Mouse (Mus musculus): ENCODE data around the gene Nup210. TPM values are rescaled to one million over a fixed set of nuclear protein-coding genes. Genes with fewer than 3 reads are reported as not detected.
A peak's percentile ranks its signal among the peaks of the same experiment; 100 is the strongest.
"Not testable (repeated sequence)": the region's sequence is repeated elsewhere in the genome, so short reads cannot be mapped to it uniquely, and the experiment has no call there.

The Nup210 gene
- total RNA-seq, 2 experiments from 2014 or later: 17.8 to 23.4 TPM

DNA sequence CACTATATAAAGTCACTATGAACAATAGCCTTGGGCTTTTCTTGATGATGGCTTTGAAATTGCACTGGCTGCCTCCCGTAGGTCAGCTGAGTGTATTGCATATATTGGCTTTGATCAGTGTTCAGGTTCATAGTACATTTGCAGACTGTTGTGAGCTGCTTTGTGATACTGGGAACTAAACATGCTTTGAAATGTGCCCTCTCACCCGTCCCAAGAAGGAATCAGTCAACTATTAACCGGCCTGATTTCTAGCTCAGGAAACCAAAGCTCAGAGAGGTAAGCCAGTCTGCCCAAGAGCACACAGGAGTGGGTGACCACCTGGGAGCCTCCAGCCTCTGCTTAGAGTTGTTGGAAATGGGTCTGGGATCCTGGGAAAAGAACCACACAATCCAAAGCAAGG, 28.4 kb upstream of the Nup210 start:
- no peak for DNase-seq (ENCODE audit: extremely low spot score in 1 of 2, low spot score in 1 of 2)

DNA sequence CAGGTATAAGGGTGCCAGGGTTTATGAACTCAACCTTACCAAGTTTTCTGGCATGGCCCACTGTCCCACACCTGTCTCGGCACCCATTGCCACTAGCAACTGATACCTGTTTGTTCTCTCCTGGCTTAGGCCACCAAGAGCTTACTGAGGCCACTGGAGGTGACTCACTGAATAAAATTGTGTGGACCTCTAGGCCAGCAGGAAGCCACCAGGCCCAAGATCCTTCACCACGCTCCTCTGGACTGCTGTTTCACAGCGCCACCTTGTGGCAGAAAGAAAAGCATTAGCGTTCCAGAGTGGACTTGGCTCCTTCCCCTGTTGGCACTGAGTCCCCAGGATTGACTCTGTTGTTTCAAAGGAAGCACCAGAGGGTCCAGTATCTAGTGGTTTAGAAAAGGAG, 23.2 kb upstream of the Nup210 start:
- DNase-seq (ENCODE audit: extremely low spot score in 1 of 2, low spot score in 1 of 2): peak; percentile 51 to 78

DNA sequence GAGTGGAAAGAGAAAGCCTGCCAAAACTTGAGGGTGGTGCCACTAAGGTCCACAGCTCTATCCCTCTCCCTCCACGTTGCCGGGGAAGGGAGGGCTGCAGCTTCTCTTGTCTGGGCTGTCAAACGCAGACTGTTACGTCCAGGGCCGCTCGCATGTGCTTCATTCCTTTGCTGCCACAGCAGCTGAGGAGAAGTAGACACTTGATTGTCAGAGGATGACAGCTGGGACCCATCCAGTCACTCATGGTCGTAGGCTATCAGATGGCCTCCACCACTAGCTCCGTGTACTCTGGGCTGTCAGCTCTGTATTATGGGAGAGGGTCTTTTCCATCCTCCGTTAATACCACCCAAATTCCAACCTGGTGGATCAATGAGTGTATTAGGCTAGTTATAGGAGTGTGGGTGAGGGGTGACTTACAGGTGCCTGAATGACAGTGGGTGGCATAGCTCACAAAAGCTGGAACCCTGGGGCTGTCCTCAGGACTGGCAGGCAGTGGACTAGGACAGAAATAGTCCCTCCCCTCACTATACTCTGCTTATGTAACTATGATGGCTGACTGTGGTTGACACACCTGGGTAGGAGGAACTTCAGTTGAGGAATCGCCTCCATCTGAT, 20.8 kb upstream of the Nup210 start:
- DNase-seq (ENCODE audit: extremely low spot score in 1 of 2, low spot score in 1 of 2): no peak

DNA sequence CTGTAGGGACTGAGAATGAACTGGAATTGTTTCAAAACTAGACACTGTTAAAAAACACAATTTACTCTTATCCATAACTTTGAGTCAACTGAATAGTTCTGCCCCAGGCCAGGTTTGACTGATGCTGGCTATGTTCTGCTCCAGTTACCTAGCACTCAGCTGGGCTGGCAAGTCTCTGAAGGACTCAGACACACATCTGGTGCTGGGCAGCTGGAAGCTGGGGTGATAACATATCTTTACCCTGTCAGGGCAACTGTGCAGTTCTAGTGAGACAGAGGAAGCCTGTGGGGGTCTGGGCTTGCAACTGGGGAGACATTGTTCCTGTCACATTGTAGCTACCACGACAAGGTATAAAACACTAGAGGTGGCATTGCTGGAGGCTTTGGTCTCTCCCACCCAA, 14.2 kb upstream of the Nup210 start:
- DNase-seq (ENCODE audit: extremely low spot score in 1 of 2, low spot score in 1 of 2): no peak

DNA sequence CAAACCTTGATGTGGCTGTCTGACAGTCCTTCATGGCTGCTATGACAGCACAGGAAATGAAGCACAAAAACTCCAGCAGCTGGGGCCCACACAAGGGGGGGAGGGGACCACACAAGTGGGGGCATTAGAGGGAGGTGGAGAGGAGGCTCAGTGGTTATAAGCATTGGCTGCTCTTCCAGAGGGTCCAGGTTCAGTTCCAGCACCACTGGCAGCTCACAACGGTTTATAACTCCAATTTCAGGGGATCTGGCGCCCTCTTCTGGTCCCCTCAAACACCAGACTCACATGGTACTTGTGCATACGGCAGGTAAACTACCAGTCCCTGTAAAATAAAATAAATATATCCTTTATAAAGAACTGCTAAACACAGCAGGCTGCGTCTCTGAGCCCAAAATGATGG, 12.4 kb upstream of the Nup210 start:
- no peak for DNase-seq (ENCODE audit: extremely low spot score in 1 of 2, low spot score in 1 of 2)

DNA sequence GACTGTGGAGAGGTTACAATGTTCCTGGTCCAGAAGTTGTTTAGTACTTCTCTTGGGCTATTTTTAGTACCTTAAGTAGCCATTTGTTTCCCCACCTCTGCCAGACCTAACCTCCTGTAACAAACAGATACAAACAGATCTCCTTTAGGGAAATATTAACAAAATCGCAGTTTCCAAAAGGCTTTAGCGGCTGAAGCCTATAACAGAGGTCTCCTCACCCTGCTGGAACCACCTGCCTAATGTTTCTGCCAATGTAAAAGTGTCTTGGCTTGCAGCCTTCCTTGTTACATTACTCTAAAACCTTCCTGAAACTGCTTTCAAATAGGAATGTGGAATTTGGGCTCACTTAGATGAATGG, 8.6 kb upstream of the Nup210 start:
- DNase-seq (ENCODE audit: extremely low spot score in 1 of 2, low spot score in 1 of 2): no peak

DNA sequence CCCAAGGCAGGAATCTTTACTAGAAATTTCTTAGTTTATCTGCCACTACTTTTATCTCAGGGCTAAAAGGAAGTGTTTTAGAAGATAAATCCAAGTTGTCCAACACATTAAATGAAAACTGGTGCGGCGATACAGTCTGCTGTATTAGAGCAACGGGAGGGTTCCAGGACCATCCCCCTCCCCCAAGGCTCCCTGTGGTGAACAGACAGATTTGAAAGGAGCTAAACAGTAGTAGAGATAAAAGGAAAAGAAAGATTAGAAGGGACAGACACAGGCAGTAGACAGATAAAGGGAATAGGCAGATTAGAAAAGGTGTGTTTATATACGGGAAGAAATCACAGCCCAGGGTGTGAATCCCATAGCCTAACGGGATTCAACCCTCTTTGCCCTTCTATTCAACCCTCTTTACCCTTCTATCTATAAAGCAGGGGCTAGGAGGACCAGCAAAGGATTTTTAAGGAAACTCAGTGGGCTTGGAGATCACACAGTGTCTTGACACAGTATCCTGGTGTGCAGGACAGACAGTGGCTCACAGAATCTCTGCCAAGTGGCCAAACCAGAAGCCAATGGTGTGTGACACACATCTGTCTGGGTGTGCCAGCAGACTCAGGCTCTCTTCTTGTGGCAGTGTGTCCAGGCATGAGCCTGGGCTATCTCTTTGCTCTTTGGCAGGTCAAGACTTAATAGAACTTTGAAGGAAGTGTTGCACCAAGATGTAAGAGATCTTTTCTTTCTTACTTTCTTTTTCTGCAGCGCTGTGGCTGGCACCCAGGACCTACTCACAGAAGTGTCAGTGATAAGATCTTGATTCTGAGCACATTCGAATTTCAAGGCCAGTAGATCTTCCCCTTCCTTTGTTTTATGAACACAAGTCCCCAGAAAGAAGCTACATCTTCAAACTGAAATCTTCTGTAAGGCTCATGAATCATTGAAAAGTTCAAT, 7.9 kb upstream of the Nup210 start:
- DNase-seq (ENCODE audit: extremely low spot score in 1 of 2, low spot score in 1 of 2): no peak

DNA sequence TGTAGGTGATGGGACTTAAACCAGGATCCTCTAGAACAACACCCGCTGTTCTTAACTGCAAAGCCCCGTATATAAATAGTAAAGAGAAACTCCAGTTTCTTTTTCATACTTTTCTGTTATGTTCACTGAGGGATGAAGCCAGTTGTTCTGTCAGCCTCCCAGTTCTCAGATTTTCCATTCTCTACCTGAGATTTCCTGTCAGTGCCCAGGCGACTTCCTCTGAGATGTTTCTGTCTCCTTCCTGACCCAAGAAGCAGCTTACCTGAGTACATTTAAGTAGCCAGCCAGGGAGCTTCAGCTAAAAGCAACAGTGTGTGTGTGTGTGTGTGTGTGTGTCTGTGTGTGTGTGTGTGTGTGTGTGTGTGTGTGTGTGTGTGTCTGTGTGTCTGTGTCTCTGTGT, 6.8 kb upstream of the Nup210 start:
- no peak for DNase-seq (ENCODE audit: extremely low spot score in 1 of 2, low spot score in 1 of 2)

DNA sequence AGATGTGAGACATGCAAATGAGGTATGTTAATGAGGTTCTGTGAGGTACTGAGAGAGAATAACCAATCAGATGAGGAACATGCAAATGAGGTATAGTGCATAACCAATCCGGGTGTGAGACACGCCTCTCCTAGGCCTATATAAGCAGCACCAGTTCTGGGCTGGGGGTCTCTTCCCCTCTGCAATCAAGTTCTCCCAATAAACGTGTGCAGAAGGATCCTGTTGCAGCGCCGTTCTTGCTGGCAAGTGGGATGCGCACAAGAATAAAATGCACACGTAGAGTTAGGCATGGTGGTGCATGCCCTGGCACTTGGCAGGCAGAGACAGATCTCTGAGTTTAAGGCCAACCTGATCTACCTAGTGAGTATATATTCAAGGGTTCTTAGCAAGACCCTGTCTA, 4.5 kb upstream of the Nup210 start:
- DNase-seq (ENCODE audit: extremely low spot score in 1 of 2, low spot score in 1 of 2): not testable (repeated sequence)

DNA sequence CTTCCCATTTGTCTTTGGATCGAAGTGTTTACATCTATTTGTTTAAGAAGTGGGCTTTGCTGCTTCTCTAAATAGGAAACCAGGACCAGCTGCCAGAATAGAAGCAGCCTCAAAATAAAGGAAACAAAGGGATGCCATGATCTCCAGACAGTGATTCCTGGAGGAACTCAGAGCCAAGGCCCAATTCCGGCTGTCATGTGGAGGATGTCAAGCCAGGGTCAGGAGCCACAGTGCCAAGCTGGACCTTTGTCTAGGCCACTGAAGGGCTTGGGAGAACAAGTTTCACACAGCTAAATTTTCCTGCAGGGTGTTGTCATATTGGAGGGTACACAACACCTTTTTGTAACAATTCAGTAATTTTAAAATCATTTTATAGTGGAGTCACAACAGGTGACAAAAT, 3.6 kb upstream of the Nup210 start:
- DNase-seq (ENCODE audit: extremely low spot score in 1 of 2, low spot score in 1 of 2): no peak

DNA sequence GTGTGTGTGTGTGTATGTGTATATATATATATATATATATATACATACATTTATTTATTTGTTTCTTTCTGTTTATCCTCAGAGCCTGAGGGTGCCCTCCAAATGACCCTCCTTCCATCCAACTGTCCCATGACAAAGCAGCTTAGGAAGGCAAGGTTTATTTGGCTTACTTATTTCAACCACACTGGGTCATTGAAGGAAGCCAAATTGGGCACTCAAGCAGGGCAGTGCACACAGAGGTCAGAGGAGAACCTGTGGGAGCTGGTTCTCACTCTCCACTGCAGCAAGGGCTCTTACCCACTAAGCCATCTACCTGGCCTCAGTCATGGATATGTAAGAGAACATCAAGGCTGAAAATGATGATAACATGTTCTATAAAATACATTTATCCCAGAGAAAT, 1.9 kb upstream of the Nup210 start:
- no peak for DNase-seq (ENCODE audit: extremely low spot score in 1 of 2, low spot score in 1 of 2)

DNA sequence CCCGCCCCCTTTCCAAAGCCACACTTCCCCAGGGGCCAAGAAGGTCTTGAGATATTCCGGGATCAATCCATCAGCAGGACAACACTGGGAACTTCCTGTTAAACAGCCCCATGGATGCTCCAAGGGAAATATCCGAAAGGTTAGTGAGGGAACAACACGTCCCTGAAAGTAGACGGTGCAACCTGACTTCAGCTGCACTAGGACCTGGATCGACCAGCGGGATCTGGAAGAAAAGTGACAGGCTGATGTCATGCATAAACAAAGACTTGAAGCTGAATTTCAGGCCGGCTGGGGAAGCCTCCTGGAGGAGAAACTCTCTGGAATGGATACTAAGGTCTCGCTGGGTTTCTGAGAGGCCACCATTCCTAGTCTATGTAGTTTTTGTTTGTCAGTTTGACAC, 520 bp upstream of the Nup210 start:
- DNase-seq (ENCODE audit: extremely low spot score in 1 of 2, low spot score in 1 of 2): no peak

DNA sequence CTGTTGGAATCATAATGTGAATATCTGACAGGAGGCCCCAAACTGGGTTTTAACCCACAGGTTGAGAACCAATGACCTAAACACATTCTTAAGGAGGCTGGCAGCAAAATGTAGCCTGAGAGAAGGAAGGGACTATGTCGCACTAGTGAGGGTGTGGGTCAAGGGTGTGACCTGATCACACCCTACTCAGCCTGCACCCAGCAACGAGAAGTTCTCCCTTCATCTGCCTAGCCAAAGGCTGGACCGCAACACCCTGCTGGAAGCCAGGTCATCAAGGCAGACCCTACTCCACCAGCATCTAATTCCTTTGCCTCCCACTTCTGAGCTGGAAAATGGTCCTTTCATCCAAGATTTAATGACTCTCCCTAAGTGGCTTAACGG, 776 bp downstream of the Nup210 start:
- DNase-seq (ENCODE audit: extremely low spot score in 1 of 2, low spot score in 1 of 2): peak in 1 of 2 experiments; percentile 14

DNA sequence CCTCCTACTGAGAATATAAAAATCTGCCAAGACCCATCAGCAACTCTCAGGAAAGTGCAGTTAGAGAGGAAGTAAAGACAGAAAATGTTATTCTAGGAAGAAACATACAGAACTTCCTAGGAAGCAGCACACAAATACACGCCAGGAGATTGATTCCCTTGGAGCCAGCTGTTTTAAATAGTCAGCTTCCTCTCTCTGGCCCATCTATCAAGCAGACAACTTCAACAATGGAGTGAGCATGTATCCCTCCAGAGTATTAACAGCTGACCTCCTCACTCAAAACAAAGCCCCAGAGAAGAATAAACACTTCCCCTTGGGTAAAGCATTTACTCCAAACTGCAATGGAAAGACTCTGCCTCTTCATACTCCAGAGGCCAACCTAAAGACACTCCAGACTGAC, 1.5 kb downstream of the Nup210 start:
- DNase-seq (ENCODE audit: extremely low spot score in 1 of 2, low spot score in 1 of 2): no peak

DNA sequence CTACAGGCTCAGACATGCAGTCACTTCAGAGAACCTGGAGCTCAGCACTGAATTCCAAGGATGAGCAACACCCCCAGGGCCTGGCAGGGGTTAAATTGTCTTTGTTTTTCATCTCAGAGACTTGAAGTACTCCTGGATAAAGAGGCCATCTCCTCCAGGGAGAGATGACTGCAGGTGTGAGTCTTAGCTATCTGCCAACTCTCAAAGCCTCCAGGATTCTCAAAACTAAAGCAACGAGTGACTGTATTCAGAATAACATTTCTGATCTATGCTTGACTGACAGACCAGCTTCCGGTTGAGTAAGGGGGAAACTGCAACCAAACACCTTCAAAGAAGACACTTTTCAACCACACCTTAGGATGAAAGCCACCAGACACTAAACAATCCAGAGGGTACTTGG, 1.9 kb downstream of the Nup210 start:
- no peak for DNase-seq (ENCODE audit: extremely low spot score in 1 of 2, low spot score in 1 of 2)

DNA sequence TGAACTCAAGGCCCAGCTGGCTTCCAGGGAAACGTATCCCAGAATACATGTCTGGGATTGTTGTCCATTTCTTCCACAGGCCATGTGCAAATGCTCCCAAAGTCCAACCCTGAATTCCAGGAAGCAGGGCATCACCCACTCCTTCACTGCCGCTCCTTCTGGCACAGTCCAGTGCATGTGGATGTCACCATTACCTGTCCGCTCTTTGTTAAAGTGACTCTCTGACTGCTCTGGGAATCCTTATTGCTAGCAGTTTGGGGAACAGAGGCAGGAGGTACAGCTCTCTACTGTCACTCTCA, 4.7 kb downstream of the Nup210 start:
- no peak for DNase-seq (ENCODE audit: extremely low spot score in 1 of 2, low spot score in 1 of 2)

DNA sequence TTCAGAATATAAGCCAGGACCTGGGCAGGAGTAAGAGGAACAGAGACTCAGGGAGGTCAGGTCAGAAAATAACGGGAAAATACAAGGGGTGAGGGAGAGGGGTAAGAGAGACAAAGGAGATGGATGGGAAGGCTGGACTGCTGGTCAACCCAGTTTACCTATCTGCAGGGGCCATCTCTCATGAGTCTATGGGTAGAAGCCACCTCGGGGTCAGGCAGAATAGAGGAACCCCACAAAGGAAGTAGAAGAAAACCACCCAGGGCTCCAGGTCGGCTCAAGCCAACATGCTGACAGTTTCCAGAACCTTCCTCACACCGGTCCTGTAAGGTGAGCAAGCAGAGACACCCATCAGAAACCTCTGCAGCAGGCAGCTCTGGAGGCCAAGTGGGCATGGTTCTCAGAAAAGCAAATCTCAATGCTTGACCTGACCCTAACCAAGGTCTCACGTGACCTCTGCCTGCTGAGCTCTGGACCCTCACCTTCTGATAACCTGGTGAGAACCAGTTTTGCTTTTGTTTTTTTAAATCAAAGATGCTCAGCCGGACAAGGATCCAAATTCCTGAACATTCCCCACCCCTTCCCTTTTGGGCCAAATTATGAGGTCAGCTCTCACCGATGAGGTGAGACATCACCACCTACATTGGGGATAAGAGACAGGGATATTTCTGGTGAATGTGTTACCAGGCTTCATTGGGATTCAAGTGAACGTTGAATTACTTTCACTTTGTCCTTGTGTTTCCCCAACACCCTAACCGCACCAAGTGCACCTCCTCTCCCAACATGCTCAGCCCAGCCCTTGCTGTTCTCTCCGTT, 5.3 kb downstream of the Nup210 start:
- DNase-seq (ENCODE audit: extremely low spot score in 1 of 2, low spot score in 1 of 2): no peak

DNA sequence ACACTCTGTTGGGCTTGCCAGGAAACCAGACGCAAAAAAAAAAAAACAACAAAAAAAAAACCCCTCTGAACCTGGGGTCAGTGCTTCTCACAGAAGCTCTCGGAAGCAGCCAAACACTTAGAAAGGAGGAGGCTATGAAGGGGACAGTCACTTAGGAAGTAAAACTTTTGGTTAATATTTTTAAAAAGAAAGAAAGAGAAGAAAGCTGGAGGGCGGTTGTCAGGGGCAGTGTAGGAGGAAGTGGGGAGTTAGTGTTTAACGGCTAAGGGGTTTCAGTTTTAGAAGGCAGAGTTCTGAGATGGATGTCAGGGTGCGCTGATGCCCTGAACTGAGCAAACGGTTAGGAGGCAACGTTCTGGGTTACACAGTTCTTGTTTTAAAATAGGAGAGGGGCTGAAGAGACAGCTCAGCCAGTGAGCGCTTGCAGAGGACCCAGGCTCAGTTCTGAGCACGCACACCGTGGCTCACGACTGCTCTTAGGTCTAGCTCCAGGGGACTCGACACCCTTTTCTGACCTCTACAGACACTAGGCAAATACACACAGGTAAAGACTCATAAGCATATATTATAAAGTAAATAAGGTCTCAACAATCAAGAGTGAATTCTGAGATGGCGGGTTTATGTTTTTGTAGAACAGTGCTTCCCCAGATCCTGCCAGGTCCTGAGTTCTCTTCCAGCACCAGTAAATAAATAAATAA, 6.2 kb downstream of the Nup210 start:
- DNase-seq (ENCODE audit: extremely low spot score in 1 of 2, low spot score in 1 of 2): no peak

DNA sequence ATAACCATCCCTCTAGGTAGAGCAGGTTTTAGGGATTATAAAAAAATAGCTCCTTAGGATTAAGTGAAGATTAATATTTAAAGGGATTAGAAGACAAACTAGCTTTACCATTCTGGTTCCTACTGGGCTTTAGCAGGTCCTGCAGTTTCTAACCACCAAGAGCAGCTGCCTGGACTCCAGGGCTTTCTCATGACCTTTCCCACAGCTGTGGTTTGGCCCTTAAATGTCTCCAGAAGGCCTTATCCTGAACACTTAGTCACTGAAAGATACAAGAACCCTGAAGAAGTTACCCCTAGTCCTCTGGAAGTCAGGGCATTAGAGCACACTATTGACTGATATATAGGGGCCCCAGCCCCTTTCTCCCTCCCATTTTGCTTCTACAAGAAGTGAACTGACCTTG, 7.1 kb downstream of the Nup210 start:
- DNase-seq (ENCODE audit: extremely low spot score in 1 of 2, low spot score in 1 of 2): no peak

DNA sequence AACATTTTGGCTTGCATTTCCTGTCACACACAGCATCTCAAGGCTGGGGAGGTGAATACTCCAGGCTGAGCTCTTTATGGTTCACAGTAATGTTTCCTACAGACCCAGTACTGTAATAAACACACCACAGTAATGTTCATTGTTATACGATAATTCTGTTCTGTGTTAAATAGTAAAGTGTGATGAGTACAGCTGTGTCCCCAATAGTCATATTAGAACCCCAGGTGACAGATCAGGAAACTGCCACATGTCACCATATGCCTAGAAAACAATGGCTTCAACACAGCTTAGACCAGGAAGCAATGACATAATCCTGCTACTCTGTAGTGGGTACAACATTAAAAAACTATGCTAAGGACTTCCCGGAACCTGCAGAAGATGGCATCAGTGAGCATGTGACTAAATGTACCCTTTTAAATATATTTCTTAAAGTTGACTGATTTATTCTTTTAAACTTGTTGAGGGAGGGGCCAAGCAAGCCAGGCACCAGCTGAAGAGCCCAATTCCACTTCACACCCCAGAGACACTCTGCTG, 7.6 kb downstream of the Nup210 start:
- DNase-seq (ENCODE audit: extremely low spot score in 1 of 2, low spot score in 1 of 2): no peak

Data from layer of hippocampus, postnatal 25 days (tissue).